Mouse (Mus musculus) midbrain, postnatal 0 days (tissue): ENCODE measurements around the gene Spdye4c. TPM values are rescaled to one million over a fixed set of nuclear protein-coding genes. Genes with fewer than 3 reads are reported as not detected.

Source experiments
- ATAC-seq: fragments of 200-750 bp; cut with Nextera tagmentation; 2 replicates; pipeline ENCODE4 v1.8.0; 2017; ENCODE audit warnings: moderate number of reproducible peaks, mild to moderate bottlenecking, moderate TSS enrichment, moderate library complexity; ENCODE audit not compliant: low FRiP score
- DNase-seq: peaks from one replicate; pipeline ENCODE4 v3.0.0-alpha.2; 2015; ENCODE audit warnings: low spot score
- H3K27ac ChIP-seq: fragments of 300-500 bp; sonication (generic); 2 replicates; pipeline ENCODE4 v1.5.1; 2014; ENCODE audit warnings: low read depth, mild to moderate bottlenecking, low read length, mixed read lengths
- H3K27me3 ChIP-seq: fragments of 300-500 bp; sonication (generic); 2 replicates; pipeline ENCODE4 v1.6.1; 2014; ENCODE audit warnings: low read length, control low read depth, mixed read lengths; ENCODE audit not compliant: insufficient read depth
- H3K36me3 ChIP-seq: fragments of 300-500 bp; sonication (generic); 2 replicates; pipeline ENCODE4 v1.6.1; 2014; ENCODE audit warnings: low read length, control low read depth, mixed read lengths; ENCODE audit not compliant: insufficient read depth
- H3K4me1 ChIP-seq: fragments of 300-500 bp; sonication (generic); 2 replicates; pipeline ENCODE4 v1.6.1; 2014; ENCODE audit warnings: mild to moderate bottlenecking, control low read depth, antibody characterized with exemption, low read length, mixed read lengths; ENCODE audit not compliant: insufficient read depth
- H3K4me2 ChIP-seq: fragments of 300-500 bp; sonication (generic); 2 replicates; pipeline ENCODE4 v1.6.1; 2014; ENCODE audit warnings: low read depth, mild to moderate bottlenecking, low read length, mixed read lengths; ENCODE audit not compliant: poor library complexity, severe bottlenecking
- H3K4me3 ChIP-seq: fragments of 300-500 bp; sonication (generic); 2 replicates; pipeline ENCODE4 v1.5.1; 2014; ENCODE audit warnings: low read depth, mild to moderate bottlenecking, low read length, moderate library complexity
- H3K9ac ChIP-seq: fragments of 300-500 bp; sonication (generic); replicated peaks from 2 replicates; pipeline ENCODE4 v1.6.1; 2014; ENCODE audit warnings: mild to moderate bottlenecking, low read length, moderate library complexity, mixed read lengths; ENCODE audit not compliant: poor library complexity, severe bottlenecking
- H3K9me3 ChIP-seq: fragments of 300-500 bp; sonication (generic); 2 replicates; pipeline ENCODE4 v1.6.1; 2016; ENCODE audit warnings: low read length, control low read depth
- CTCF ChIP-seq: IDR thresholded peaks from 2 replicates; pipeline ENCODE4 v1.5.1; 2016; ENCODE audit warnings: antibody characterized with exemption, mild to moderate bottlenecking
- WGBS: fragments of 180-500 bp; shearing (Covaris S2); extraction: QIAGEN DNeasy Blood & Tissue Kit; methylation state at CpG from one replicate; pipeline ENCODE4 v1.1.7; 2014; 5-methylcytosine and 5-hydroxymethylcytosine counted together
- polyA plus RNA-seq: library from polyadenylated mRNA; unstranded; fragments of >200 nt; fragmentation: Nextera tagmentation; extraction: Ambion mirVana; gene quantifications from 2 replicates; pipeline ENCODE4 v1.2.1, GENCODE M21; 2015
- total RNA-seq: library from RNA; depleted of rRNA; stranded (reverse); fragments of >200 nt; gene quantifications from 2 replicates; pipeline ENCODE4 v1.2.3, GENCODE M21; 2014

Gene Spdye4c
- total and polyA plus RNA-seq, 2 experiments from 2014 or later = not detected

DNA sequence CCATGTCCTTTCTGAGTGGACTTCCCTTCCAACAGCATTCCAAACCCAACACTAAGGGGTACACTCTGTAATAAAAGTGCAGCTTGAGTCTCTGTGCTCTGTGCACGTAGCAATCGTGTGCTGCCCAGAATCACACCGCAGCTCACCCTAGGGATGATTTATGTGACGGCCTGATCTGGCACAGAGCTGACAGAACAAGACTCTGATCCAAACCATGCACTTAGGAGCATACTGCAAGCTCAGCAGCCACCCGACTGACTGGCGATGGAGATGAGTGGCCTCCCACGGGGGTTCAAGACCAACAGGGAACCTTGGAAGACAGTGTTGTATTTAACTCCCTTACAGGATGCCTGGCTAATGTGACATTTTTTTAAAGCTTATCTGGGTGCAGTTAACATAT lies 41.4 kb upstream of the Spdye4c start:
- 39% methylated on average over 7 of the region's 7 CpGs for WGBS
- H3K4me2 ChIP-seq = no peak overlapping the region
- H3K36me3 ChIP-seq = no peaks in the 10 kb centered on the region
- H3K9ac ChIP-seq = no peak overlapping the region
- no peak overlapping the region for H3K27ac ChIP-seq
- H3K9me3 ChIP-seq = no peaks in the 10 kb centered on the region
- no peaks in the 10 kb centered on the region for H3K4me1 ChIP-seq
- no peak for DNase-seq
- no peak for ATAC-seq
- H3K4me3 ChIP-seq = no peak overlapping the region
- no peaks in the 10 kb centered on the region for H3K27me3 ChIP-seq
- TF ChIP-seq CTCF = no peak

DNA sequence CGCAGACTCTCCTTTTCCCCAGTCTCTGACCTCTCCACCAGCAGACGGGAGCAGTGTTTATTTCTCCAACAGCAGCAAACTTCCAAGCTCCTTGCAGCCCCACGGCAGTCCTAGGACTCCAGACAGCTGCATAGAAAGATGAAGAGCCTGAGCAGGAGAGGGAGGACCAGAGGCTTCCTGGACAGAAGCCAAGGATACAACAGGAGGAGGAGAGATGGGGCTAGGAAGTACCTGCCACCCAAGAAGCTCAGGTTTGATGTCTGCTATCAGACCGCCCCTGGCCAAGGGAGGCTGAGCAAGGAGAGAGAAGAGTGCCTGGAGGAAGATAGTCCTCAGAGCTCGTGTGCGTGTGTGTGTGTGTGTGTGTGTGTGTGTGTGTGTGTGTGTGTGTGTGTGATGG lies 41.0 kb upstream of the Spdye4c start:
- H3K27ac ChIP-seq = no peak overlapping the region
- H3K27me3 ChIP-seq = no peaks in the 10 kb centered on the region
- H3K4me2 ChIP-seq = no peak overlapping the region
- no peaks in the 10 kb centered on the region for H3K36me3 ChIP-seq
- H3K9me3 ChIP-seq = no peaks in the 10 kb centered on the region
- no peak overlapping the region for H3K9ac ChIP-seq
- ATAC-seq = 0 out of 2 replicates have a peak, but pooled peaks have one; percentile 15
- TF ChIP-seq CTCF = no peak
- H3K4me3 ChIP-seq = no peak overlapping the region
- WGBS = 47% methylated on average over 6 of the region's 6 CpGs
- no peak for DNase-seq
- no peaks in the 10 kb centered on the region for H3K4me1 ChIP-seq

DNA sequence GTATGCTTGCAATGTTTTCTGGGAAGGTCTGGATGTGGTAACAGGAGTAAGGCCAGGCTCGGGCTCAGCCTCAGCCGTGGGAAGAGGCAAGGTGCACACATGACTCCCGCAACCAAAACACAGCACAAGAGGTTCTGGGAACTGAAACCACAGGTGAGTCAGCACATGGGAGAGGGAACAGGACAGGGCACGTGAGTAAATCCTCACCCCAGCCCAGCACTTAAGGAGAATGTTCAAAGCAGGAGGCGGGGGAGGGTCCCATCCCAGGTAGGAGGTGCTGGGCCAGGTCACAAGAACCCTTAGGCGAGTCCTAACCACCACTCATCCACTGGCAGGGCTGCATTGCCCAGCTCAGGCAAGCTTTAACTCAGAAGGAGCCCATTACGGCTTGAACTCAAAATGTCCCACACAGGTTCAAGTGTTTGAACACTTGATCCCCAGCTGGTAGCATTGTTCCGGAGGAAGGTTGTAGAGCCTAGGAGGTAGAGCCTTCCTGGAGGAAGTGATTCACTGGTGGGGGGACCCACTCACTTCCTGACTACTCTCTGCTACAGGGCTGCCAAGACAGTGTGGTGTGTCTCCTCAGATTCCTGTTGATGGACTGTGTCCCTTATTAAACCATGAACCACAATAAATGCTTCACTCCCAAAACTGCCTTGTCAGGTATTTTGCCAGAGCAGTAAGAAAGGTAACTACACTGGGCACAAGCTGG lies 38.8 kb upstream of the Spdye4c start:
- Histone ChIP-seq H3K36me3 (no peaks in the 10 kb centered on the region), H3K27ac (no peak overlapping the region), H3K27me3 (no peaks in the 10 kb centered on the region), H3K4me3 (no peak overlapping the region), H3K4me2 (no peak overlapping the region), H3K9me3 (no peaks in the 10 kb centered on the region), H3K9ac (no peak overlapping the region), H3K4me1 (no peaks in the 10 kb centered on the region)
- TF ChIP-seq CTCF = no peak
- DNase-seq (no peak), ATAC-seq (no peak)
- WGBS = 87% methylated on average over 8 of the region's 8 CpGs

DNA sequence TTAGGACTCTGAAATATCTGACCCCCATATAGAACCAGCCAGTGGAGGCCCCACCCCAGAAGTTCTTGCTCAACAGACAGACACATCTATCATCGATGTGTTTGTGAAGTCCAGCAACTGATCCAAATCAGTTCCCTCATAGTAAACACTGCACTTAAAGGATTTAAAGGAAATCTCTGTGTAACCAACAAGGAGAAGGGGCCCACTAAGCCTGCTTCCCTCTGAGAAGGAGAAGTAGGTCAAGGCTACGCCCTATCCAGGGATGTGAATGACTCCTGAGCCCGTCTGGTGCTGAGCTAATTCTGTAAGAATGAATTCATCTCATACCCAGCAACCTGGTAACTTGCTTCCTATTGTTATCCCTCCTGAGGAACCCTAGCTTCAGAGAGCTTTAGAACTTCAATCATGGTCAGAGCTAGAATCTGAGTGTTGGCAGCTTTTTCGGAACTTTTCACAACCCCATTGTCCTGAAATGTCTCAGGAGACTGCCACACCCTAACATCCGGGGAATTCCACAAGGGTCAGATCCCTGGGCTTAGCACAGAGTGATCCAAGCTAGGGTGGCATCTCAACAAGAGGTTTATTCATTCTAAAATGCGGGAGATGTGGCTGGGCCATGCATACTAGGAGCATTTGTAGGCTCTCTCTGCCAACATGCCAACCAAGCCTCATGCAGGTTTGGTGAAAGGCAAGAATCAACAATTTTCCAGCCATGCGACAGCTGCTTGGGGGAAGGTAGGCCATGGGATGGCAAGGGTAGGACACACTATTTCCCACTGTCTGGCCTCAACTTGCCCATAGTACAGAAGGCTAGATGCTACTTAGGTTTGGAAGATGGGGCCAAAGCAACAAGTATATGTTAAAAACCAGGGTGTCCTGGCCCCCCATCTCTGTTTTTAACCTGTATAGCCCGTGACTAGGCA lies 38.0 kb upstream of the Spdye4c start:
- no peaks in the 10 kb centered on the region for H3K36me3 ChIP-seq
- H3K27me3 ChIP-seq = no peaks in the 10 kb centered on the region
- no peak overlapping the region for H3K27ac ChIP-seq
- DNase-seq = no peak
- 87% methylated on average over 8 of the region's 8 CpGs for WGBS
- H3K4me3 ChIP-seq = no peak overlapping the region
- no peaks in the 10 kb centered on the region for H3K4me1 ChIP-seq
- H3K9ac ChIP-seq = no peak overlapping the region
- H3K4me2 ChIP-seq = no peak overlapping the region
- no peaks in the 10 kb centered on the region for H3K9me3 ChIP-seq
- TF ChIP-seq CTCF = no peak
- no peak for ATAC-seq

DNA sequence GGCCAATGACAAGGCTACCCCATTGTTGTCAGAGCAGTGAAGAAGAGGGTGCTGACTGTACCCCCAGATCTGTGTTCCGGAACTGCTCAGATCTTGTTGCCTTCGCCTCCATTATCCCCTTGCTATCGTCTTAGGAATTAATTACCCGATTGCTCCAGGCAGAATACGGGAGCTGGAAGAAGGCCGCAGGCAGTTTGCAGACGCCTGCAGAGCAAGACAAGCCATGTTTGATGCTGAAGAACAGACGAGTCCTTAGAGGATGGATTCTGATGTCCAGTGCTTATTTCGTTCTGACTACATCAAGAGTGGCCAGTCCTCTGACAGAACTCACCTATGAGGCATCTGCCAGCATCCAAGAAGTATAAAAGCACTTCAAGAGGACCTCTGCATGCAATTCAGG lies 35.9 kb upstream of the Spdye4c start:
- H3K27ac ChIP-seq = no peak overlapping the region
- WGBS = 69% methylated on average over 9 of the region's 9 CpGs
- H3K4me2 ChIP-seq = no peak overlapping the region
- ATAC-seq (no peak), DNase-seq (no peak)
- no peaks in the 10 kb centered on the region for H3K9me3 ChIP-seq
- H3K4me1 ChIP-seq = no peaks in the 10 kb centered on the region
- no peaks in the 10 kb centered on the region for H3K36me3 ChIP-seq
- no peaks in the 10 kb centered on the region for H3K27me3 ChIP-seq
- H3K9ac ChIP-seq = no peak overlapping the region
- TF ChIP-seq CTCF = no peak
- H3K4me3 ChIP-seq = no peak overlapping the region

DNA sequence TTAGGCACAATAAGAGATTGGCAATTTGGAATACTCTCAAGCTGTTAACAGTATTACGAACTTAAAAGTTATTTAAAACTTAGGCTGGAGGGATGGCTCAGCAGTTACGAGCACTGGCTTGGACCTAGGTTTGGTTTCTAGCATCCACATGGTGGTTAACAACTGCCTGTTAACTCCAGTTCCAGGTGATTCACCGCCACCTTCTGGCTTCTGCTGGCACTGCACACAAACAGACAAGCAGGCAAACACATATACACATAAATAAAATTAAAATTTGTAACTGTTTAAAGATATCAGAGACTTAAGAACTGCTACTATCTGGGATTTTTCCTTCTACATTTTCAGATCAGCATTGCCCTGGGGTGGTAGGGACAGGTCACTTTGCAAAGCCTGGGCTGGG lies 26.8 kb upstream of the Spdye4c start:
- no peak overlapping the region for H3K9ac ChIP-seq
- H3K9me3 ChIP-seq = no peaks in the 10 kb centered on the region
- H3K27me3 ChIP-seq = no peaks in the 10 kb centered on the region
- 87% methylated on average over 3 of the region's 3 CpGs for whole genome bisulfite sequencing
- H3K4me3 ChIP-seq = no peak overlapping the region
- no peak overlapping the region for H3K4me2 ChIP-seq
- peak; percentile 35 for TF ChIP-seq CTCF
- DNase-seq (no peak), ATAC-seq (no peak)
- H3K4me1 ChIP-seq = no peaks in the 10 kb centered on the region
- H3K36me3 ChIP-seq = no peaks in the 10 kb centered on the region
- H3K27ac ChIP-seq = no peak overlapping the region
